Mouse (Mus musculus) left cerebral cortex, adult 2 months (tissue): ENCODE measurements at regions not wholly inside any gene's neighbourhood (a gene's known extent, or its start where the extent isn't known, plus 50 kb on each side); places are given as distances from the start of the nearest gene placed in this dataset.

Experiments used
- DNase-seq, 2 experiments: peaks; one replicate each; pipeline ENCODE4 v3.0.0; 2021 to 2022; ENCODE audit warnings: low spot score in 2 of 2, mixed read lengths in 1 of 2; ENCODE audit errors: extremely low spot score in 1 of 2
- H3K27ac ChIP-seq: fragments of 200-600 bp; 2 replicates; pipeline ENCODE4 v1.8.1; 2022
- H3K4me3 ChIP-seq: fragments of 200-600 bp; 2 replicates; pipeline ENCODE4 v1.8.1; 2022
- CTCF ChIP-seq: fragments of 200-600 bp; IDR thresholded peaks from 2 replicates; pipeline ENCODE4 v1.8.1; 2022; ENCODE audit warnings: antibody characterized with exemption, mild to moderate bottlenecking, moderate library complexity
- intact Hi-C: fragments of 180-260 bp; cut with DNase I; formaldehyde crosslinking; loops from one replicate; pipeline ENCODE4 v1.15.1; 2025

- no peak for TF ChIP-seq CTCF
- no peak for DNase-seq
- no peak overlapping the region for H3K27ac ChIP-seq
- intact Hi-C loops, result no loop called here
- no peak overlapping the region for H3K4me3 ChIP-seq
These were observed 53.8 kb upstream of the Tab2 start for GRCm38 (mm10) chr10:8009855-8010254.

GRCm38 (mm10) chr10:8007990-8008368 is 51.9 kb upstream of the Tab2 start:
- Histone ChIP-seq H3K4me3 (no peak overlapping the region), H3K27ac (no peak overlapping the region)
- no peak for DNase-seq
- TF ChIP-seq CTCF, result no peak
- intact Hi-C loops, result no loop called here

GRCm38 (mm10) chr10:8007286-8007989 is 51.4 kb upstream of the Tab2 start:
- no peak for DNase-seq
- no peak for TF ChIP-seq CTCF
- Histone ChIP-seq H3K4me3 (no peak overlapping the region), H3K27ac (no peak overlapping the region)
- intact Hi-C loops, result no loop called here
